Mouse (Mus musculus) layer of hippocampus, adult 9-10 months (tissue): ENCODE results near the gene Gadd45g.

Experiments used
- DNase-seq: peaks from one replicate; pipeline ENCODE4 v3.0.0; 2022; ENCODE audit warnings: low spot score

The Gadd45g gene

DNA sequence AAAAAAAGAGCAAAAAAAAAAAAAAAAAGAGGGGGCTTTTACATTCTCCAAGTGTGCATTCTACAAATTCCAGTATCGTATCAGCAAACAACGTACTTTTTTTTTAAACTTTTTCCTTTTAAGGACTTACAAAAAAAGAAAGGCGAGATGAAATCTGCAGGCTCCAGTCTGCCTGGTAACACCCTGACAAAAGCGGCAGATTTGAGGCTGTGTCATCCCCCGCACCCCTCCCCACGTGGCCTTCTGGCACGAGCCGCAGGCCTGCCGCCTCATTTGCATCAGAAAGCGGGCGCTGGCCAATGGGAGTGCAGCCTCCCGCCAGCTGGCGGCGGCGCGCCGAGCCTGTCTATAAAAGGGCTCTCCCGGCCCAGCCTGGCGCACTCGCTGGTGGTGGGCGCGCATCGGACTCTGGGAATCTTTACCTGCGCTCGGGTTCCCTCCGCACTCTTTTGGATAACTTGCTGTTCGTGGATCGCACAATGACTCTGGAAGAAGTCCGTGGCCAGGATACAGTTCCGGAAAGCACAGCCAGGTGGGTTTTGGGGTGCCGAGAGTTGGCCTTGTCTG lies at the start of gene Gadd45g:
Gene Gadd45g (plus strand): TSS at position 378 of the 567 bp plus-strand sequence.
- peak; percentile 78 for DNase-seq

DNA sequence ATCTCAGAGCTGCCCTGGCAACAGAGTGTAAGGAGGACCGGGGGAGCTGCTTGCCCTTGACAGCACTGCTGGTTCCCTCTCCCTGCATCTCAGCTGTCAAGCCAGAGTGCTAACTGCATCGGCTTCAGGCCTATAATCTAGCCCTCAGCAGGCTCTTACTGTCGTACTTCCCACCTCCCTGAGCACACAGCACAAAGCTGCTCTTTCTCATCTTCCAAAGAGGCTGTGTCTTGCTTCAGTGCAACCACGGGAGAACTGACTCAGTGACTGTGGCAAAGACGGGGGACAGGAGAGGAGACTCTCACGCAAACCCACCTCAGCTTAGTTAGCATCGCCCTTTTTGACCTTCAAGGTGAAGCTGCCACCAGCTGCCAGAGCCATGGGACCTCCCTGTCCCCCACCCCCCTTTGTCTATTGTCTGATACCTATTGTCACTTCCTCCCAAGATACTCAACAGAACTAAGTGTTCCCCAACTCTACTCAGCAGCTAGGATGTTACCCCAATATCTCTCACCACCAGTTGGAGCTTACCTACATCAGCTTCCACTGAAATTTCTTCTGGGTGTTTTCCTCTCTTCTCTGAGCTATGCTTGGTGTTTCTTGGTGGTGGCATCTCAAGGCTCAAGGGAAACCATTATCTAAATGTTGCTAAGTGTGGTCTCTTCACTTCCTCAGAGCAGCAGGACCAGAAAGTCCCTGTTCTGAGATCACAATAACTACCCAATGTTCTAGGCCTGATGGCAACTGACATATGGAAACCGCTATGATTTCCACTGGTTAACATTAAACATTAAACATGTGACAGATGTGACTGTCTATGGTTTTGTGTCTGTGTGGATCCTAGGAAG lies 48.4 kb upstream of the Gadd45g start:
- no peak for DNase-seq

DNA sequence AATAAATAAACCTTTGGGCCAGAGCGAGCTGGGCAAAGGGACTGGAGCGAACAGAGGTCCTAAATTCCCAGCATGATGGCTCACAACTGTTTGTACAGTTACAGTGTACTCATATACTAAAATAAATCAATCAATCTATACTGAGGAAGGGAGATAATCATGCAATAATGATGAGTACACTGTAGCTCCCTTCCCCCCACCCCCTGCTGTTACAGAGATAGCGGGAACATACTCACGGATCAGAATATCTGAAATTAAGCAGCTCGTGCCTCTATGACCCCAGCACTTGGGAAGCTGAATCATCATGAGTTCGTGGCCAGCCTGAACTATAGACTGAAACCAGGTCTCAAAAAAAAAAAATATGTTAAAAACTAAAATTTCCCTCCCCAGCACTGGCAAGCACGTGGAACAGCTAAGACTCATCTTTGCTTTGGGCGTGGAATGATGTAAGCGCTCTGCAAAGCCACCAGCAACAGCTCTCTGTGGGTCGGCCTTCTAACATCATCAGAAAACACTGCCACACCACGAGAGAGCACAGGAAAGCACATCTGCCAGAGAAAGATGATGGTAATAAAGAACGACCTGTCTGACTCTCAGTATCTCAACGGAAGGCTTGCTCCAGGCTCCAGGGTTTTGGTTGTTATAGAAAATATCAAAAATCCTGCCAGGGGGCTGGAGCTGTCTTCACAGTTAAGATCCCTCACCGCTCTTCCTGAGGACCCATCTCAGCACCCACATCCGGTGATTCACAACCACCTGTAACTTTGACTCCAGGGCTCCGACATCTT lies 46.5 kb upstream of the Gadd45g start:
- DNase-seq: no peak

DNA sequence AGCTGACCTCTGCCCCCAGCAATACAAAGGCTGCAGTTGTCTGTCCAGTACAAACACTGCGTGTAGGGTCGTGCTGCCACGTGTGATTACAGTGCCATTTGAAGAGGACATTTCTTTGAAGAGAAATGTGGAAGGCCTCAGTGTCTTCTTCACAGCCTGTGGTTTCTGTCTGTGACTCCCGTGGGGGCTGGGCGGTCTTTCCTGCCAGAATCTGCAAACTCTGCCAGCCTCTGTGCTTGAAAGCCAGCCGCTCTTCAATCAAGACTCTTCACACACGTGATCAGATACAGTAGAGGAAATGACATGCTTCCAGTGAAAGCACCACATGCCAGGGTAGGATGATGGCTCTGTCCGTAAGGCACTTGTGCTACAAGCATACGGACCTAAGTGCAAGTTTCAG lies 45.6 kb upstream of the Gadd45g start:
- DNase-seq: no peak

DNA sequence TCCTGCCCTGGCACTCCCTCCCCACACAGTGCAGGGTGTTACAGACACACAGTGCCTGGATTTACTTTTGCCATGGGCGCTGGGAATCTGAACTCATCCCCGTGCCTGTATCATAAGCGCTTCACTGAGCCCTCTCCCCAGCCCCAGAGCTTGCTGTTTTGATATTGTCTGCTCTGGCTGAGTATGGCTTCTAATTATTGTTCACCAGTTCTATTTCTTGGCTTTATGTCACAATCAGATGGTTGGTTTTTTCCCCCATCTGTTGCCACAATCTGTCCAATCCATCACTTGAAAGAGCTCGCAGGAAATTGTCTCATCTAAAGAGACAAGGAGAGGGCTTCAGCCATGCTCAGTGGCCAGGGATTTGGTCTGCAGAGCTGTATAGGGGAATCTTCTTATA lies 40.8 kb upstream of the Gadd45g start:
- DNase-seq: peak; percentile 81

DNA sequence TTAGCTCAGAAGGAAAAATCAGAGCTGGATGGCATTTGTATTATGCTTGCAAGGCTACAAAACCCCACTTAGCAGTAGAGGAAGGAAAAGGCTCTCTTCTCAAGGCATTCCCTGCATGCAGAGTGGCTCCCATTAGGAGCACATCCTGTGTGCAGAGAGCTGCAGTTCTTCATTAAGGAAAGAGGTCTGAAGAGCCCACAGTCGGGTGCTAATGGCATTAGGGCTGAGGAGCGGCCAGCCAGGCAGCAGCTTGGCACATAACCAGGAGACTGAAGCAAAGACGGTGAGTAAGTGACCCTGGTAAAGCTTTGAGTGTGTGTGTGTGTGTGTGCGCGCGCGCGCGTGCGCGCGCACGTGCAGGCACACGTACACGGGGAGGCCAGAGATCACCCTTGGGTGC lies 40.3 kb upstream of the Gadd45g start:
- DNase-seq: no peak

DNA sequence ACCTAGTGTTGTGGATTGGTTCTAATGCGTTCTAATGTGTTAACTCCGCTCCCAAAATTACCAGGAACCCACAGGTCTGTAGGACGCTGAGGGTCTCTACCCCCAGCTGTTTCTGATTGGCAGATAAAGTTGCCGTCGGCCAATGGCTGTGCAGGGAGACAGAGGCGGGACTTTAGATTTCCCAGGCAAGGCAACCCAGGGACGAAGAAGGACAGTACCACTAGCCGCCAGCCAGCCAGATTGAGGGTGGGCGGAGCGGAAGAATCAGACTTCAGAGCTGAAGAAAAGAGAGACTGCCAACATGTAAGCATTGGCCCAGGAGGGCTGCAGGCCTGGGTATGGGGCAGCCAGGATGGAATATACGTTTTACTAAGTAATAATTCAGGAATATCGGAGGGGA lies 38.3 kb upstream of the Gadd45g start:
- no peak for DNase-seq

DNA sequence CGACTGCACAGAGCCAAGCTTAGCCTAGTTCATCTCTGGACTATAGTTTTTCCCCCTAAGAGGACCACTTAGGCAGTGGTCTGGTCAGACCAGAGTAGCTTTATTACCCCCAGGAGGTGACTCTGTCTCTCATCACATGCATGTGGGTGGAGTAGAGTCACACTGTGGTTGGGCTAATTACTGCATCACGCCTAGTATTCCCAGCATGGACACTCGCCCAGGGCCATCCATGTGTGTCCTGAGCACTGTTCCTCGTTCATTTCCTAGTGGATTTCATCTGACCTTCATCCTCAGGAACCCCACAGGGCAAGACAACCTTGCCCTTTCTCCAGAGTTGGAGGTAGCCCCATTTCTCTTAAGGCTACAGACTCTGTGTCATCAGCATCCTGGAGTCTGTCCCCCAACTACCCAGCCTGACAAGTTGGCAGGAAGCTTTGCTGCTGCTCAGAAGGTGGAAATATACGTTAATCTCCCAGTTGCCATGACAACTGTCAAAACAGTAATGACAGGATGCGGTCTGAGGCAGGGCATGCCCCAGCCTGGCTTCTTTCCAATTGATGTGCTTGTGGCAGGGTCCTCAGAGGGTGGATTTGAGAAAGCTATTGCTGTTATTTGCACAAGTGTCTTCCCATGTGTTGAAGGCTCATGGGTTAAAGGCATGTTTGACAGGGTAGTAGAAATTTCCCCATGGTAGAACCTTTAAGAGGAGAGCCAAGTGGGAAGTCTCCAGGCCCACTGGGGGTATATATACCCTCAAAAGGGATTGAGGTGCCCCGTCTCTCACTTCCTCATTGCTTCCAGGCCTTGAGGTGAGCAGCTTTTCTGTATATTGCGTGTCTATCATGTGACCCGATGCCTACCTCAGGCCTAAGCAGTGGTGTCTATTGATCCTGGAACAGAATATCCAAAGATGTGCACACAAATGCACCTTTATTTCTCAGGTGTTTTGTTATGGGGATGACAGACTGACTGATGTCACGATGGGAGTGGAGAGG lies 32.6 kb upstream of the Gadd45g start:
- no peak for DNase-seq

DNA sequence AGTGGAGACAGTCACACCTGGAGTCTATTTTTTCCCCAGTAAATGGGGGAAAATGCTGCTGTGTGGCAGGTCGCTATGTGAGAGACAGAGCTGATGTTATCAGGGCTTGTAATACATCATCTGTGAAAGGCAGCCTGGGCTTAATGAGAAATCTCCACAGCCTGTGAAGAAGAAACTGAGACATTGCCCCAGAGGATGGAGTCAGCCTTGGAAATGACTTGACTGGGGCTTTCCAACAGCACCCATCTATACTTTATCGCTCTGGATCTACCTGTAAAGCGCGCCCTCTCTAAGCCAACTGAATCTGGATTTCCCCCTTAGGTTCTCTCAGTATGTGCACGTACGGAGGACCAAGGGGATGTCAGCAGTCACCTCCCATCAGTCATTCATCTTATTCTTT lies 31.8 kb upstream of the Gadd45g start:
- no peak for DNase-seq

DNA sequence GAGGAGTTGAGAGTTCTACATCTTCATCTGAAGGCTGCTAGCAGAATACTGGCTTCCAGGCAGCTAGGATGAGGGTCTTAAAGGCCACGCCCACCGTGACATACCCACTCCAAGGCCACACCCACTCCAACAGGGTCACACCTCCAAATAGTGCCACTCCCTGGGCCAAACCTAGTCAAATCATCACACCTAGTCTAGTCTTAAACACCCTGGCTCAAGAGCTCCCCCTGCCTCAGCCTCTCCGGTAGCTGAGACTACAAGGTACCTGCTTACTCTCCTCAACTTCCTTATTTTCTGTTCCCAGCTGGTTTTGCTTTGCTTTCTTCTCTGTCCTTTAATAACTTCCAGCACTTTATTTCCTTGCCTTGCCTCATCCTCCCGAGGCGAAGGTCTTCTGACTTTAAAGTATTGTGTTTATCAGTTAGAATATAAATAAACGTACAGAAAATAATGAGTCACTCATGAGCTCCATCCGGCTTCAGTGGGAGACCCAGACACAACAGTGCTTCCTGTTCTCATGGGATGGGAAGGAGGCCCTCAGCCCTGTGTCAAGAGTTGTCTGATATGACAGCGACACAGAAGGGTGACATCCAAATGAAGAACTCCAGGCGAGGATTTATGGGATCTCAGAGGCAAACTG lies 30.5 kb upstream of the Gadd45g start:
- DNase-seq: no peak

DNA sequence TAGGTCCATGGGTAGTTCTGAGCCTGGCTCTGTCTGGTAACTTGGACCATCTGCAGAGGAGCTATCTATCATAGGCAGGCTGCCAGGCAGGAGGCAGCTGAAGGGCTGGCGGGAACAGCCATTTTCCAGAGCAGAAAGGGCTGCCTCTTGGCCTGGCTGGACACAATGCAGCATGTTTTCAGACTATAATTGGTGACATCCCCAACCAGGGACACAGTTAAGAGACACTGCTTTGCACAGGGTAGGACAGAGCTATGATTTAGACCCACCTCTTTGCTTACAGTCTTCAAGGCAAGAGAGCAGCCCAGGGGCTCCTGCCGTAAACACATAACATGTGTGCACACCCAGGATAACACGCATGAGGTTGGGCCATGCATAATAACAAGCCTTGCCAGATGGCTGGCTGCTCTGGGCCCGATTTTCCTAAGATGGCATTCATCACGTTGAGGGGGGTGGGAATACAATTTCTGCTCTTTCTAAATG lies 29.9 kb upstream of the Gadd45g start:
- DNase-seq: no peak

DNA sequence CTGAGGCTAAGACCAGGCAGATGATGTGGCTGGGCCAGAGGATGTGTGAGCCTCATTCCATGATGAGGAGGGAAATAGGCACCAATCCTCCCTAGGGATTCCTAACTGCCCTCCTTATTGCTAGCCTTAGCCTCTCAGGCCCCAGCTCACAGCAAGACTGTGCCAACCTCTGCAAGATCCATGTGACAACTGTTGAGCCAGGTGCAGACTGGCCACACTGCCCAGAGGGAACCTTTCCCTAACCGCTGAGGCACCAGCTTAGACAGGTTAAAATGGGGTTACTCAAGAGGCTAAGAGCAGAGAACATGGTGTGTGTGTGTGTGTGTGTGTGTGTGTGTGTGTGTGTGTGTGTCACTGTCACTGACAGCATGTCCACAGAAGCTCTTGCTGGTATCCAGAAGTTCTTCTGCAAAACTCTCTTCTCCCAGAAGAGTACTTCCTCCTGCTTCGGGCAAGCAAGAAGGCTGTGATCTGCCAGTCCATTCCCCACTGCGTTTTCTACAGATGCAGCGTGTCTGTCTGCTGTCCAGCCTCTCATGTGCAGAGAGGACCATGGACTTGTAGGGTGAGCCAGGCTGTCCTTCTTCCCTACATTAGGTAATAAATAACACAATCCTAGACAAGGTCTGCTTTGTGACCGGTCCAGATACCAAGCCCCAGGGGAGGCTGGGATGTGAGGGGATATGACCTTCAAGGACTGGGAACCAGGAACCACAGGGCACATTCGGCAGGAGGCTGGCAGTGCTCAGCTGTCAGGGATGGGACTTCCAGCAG lies 28.1 kb upstream of the Gadd45g start:
- no peak for DNase-seq

DNA sequence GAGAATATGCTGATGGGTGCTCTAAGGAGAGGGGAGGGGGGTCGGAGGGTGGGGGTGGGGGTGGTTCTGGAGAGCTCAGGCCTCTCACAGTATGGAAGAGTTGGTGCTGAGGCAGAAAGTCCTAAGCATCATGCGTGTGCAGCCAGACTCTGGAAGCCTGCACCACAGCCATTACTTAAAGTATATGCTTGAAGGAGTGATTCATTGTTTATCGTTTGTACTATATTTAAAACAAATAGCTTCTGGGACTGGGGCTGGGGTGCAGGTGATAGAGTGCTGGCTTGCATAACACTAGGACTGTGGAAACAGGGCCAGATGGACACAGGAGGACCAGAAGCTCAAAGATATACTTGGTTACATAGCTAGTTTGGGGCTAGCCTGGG lies 27.5 kb upstream of the Gadd45g start:
- no peak for DNase-seq

DNA sequence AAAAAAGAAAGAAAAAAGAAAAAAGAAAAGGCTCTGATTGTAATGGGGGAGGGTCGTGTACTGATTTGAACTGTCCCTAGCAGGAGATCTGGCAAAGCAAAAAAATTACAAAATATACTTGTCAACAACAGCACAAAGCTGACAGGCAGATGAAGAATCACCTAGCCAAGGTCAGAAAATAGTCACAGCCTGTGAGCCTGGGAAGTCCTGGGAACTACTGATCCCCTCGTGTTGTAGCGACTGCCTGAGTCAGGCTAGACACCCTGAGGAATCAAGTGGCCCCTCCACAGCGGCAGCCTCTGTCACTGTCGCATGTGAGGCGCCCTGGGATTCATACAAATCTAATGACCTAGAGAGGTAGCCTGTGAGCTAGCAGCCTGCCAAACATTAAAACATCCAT lies 27.1 kb upstream of the Gadd45g start:
- DNase-seq: no peak

DNA sequence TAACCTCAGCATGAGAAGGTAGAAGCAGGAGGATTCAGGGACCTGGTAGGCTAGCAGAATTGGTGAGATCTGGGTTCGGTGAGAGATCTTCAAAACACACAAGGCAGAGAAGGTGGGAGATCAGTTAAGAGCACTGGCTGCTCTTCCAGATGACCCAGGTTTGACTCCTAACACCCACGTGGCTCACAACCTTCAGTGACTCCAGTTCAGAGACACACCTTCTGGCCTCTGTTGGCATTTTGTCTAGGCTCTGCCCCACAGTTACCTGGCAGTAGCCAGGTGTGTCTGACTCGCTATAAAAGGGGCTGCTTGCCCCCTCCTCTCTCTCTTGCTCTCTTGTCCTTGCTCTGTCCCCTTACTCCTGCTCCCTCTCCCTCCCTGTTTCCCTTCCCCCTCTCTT lies 24.5 kb upstream of the Gadd45g start:
- no peak for DNase-seq

DNA sequence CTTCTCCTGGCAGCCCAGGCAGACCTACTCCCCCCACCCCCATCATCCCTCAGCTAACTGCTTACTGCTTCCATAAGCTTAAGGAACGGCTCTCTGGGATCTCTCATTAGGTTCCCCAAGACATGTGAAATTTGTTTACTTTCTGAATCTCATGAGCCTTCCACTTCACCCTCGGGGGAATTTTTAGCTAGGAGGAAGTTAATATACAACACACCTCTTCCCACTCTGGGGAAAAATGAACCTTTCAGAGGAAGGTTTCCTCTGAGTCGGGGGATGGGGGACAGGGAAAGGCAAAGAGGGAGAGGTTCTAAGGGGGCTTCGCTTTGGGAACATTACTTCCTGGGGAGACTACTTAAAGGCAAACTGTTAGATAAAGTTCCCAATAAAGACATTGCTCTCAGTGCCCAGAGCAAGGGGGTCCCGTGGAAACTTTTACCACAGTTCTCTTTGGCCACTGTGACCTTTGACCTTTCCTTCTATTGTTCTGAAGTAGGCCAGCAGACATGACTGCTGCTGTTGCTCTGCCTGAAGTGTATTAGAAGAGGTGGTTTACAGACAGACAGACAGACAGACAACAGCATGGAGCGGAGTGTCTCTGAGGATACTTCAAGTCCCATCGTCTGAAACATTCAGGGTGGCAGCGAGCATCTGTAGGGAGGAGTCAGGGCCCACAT lies 22.5 kb upstream of the Gadd45g start:
- no peak for DNase-seq

DNA sequence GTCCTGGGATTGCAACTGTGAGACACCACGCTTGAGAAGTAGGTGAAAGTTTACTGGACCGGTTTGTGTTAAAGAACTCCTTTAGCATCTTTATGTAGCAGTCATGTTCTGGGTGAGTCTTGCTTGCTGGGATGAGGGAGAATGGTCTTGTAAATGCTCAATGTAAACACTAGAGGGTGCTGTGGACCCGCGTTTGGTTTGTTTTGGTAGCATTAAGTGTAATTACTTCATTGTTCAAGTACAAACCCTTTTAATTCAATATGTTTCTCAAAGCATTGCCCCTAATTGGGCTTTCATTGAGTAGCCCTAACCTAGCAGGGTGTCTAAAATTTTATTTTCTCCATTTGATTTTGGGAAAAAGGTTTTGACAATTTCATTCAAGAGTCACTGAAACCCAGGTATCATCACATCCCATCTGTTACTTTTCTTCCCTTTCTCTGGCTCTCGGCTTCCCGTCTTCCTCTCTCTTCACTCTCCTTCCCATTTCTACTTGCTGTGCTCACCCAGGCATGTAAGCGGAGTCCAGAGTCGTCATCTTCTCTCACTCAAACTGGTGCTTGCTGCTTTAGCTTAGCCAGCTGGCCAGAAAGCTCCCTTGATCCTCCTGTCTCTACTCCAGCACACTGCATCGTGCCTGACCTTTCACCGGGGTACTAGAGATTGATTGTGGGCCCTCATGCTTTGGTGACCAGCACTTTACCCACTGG lies 15.6 kb upstream of the Gadd45g start:
- no peak for DNase-seq

DNA sequence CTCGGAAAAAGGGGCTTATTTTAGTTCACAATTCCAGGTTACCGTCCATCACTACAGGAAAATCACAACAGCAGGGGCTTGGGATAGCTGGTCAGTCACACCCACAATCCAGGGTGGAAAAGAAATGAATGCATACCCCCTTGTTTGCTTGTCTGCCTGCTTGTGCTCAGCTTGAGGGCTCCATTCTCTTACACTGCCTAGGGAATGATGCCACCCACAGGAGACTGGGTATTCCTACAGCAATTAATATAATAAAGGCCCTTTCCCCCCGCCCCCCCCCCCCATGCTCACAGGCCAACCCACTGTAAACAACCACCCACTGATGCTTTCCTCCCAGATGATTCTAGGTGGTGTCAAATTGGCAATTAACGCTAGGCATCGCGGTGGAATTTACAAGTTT lies 14.0 kb upstream of the Gadd45g start:
- DNase-seq: no peak

DNA sequence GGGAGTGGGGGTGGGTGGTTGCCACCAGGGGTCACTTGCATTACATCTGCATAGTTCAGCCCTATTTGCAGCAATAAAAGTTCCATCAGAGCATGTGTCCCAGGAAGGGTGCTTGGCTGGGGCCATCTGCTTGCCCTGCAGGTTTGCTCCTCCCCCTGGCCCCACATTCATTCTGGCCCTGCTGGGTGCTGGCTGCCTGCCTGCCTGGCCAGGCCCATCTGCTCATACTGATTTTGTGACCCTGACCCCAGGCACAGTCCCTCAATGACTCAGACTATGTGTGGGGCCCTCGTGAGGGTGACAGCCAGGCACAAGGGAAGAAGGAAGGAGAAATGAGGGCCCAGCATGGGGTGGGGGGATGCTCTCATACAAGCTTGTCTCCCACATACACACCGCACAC lies 12.9 kb upstream of the Gadd45g start:
- no peak for DNase-seq
